Mouse (Mus musculus) stomach, postnatal 0 days (tissue): ENCODE data around the gene 1700013F07Rik.

Experiments
- CTCF ChIP-seq: IDR thresholded peaks from 2 replicates; pipeline ENCODE4 v1.5.1; 2016; ENCODE audit warnings: antibody characterized with exemption, low read depth, mild to moderate bottlenecking, moderate library complexity
- EP300 ChIP-seq: optimal IDR thresholded peaks from 2 replicates; pipeline ENCODE3; 2016; ENCODE audit warnings: antibody characterized with exemption

DNA sequence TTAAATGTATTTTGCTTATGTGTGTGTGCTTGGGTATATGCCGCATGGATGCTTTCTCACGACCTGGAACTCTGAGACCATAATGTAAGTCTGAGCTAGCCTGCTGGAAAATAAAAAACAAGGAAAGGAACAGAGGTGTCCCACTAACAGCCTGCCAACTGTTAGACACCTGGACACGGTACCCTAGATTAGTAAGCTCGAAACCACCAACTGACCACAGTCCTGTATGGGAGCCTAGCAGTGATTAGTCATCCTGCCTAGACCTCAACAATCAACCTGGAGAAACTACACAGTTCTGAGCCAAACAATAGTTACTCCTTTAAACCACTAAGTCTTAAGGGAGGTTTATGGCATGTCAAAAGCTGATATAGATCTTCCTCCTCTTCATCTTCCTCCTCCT lies 10.5 kb upstream of the 1700013F07Rik start:
- TF ChIP-seq EP300 (no peak), CTCF (no peak)
